Mouse (Mus musculus) limb, embryonic 15.5 days (tissue): ENCODE results near the gene Zfp467. TPM values are rescaled to one million over a fixed set of nuclear protein-coding genes. Genes with fewer than 3 reads are reported as not detected.
A peak's percentile ranks its signal among the peaks of the same experiment; 100 is the strongest.

Experiments used
- ATAC-seq: fragments of 200-750 bp; cut with Nextera tagmentation; 2 replicates; pipeline ENCODE4 v1.8.0; 2017; ENCODE audit warnings: low read depth, moderate TSS enrichment; ENCODE audit not compliant: insufficient number of reproducible peaks, low FRiP score, low TSS enrichment
- H3K27ac ChIP-seq: fragments of 300-500 bp; sonication (generic); 2 replicates; pipeline ENCODE4 v1.5.1; 2015; ENCODE audit warnings: moderate library complexity, mild to moderate bottlenecking, inconsistent platforms
- H3K27me3 ChIP-seq: fragments of 300-500 bp; sonication (generic); 2 replicates; pipeline ENCODE4 v1.6.1; 2015; ENCODE audit warnings: inconsistent platforms
- H3K36me3 ChIP-seq: fragments of 300-500 bp; sonication (generic); 2 replicates; pipeline ENCODE4 v1.6.1; 2015; ENCODE audit warnings: inconsistent platforms
- H3K4me1 ChIP-seq: fragments of 300-500 bp; sonication (generic); 2 replicates; pipeline ENCODE4 v1.6.1; 2015; ENCODE audit warnings: inconsistent platforms
- H3K4me2 ChIP-seq: fragments of 300-500 bp; sonication (generic); 2 replicates; pipeline ENCODE4 v1.6.1; 2015; ENCODE audit warnings: mild to moderate bottlenecking, inconsistent platforms
- H3K4me3 ChIP-seq: fragments of 300-500 bp; sonication (generic); 2 replicates; pipeline ENCODE4 v1.5.1; 2015; ENCODE audit warnings: mild to moderate bottlenecking, inconsistent platforms
- H3K9ac ChIP-seq: fragments of 300-500 bp; sonication (generic); 2 replicates; pipeline ENCODE4 v1.6.1; 2015; ENCODE audit warnings: inconsistent platforms
- H3K9me3 ChIP-seq: fragments of 300-500 bp; sonication (generic); 2 replicates; pipeline ENCODE4 v1.6.1; 2016; ENCODE audit warnings: inconsistent platforms
- WGBS: fragments of 180-500 bp; shearing (Covaris S2); methylation state at CpG from one replicate; pipeline ENCODE4 v1.1.7; 2015; 5-methylcytosine and 5-hydroxymethylcytosine counted together
- polyA plus RNA-seq: library from polyadenylated mRNA; unstranded; fragments of >200 nt; fragmentation: Nextera tagmentation; extraction: Ambion mirVana; gene quantifications from 2 replicates; pipeline ENCODE4 v1.2.1, GENCODE M21; 2015

Zfp467 gene
- polyA plus RNA-seq, 1 experiment from 2014 or later = 25.4 TPM

DNA sequence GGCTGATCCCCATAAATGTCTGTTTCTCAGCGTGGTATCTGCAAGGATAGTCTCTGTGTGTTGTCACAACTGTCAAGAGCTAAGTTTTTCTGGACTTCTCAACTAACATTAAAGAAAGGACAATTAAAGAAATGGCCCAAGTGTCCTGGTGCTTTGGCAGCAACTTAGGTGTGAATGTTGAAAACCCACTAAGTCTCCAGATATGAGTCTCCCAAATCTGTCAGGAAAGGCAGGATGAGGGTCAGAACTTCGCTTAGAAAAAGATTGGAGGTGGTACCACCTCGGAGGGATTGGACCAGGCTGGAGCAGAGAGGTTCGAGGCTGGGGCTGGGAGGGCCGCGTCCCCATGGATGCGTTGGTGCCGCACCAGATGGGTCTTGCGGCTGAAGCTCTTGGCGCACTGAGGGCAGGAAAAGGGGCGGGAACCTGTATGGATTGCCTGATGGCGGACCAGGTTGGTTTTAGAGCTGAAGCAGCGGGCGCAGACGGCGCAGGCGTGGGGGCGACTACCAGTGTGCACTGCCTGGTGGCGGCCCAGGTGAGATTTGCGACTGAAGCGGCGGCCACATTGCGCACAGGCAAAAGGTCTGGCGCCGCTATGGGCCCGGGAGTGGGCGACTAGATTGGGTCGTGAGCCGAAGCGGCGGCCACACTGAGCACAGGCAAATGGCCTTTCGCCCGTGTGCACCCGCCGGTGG, 7.8 kb downstream of the Zfp467 start:
- Histone ChIP-seq H3K4me2 (no peak overlapping the region), H3K9ac (no peak overlapping the region), H3K9me3 (no peaks in the 10 kb centered on the region), H3K36me3 (peaks cover 46% of the 10 kb centered on the region), H3K4me1 (peaks cover 57% of the 10 kb centered on the region), H3K27me3 (peaks cover 18% of the 10 kb centered on the region), H3K27ac (no peak overlapping the region), H3K4me3 (no peak overlapping the region)
- WGBS = 65% methylated on average over 33 of the region's 35 CpGs
- ATAC-seq = no peak

DNA sequence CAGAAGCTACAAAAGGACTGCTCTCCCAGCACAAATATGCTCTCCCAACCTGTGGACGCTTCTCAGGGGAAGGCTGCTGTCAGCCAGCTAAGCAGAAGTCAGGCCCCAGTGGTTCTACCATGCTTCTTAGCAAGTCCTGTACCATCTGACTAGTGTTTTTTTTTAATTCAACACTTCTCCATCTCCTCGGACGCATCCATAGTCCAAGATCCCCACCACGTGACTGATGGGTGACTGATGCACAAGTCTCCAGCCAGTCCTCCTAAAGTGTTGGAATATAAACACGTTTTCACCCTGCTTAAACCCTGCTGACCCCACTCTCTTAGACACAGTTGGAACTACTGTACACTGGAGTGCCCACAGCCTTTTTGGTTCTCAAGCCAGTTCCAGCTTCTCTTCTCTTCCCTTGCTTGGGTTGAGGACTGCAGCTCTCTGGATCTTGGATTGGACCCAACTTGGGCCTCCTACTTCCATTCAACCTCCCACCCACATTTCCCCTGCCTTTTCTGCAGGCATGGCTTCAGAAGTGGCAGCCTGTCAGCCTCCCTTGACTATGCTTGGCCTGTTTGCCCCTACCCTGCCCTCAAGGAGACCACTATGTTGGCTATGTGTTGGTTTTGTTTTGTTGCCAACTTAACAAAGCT, 9.8 kb downstream of the Zfp467 start:
- Histone ChIP-seq H3K27me3 (peaks cover 18% of the 10 kb centered on the region), H3K27ac (no peak overlapping the region), H3K4me2 (no peak overlapping the region), H3K4me1 (peaks cover 50% of the 10 kb centered on the region), H3K9me3 (no peaks in the 10 kb centered on the region), H3K36me3 (peaks cover 29% of the 10 kb centered on the region), H3K4me3 (no peak overlapping the region), H3K9ac (no peak overlapping the region)
- 75% methylated on average over 5 of the region's 5 CpGs for WGBS
- ATAC-seq = no peak

DNA sequence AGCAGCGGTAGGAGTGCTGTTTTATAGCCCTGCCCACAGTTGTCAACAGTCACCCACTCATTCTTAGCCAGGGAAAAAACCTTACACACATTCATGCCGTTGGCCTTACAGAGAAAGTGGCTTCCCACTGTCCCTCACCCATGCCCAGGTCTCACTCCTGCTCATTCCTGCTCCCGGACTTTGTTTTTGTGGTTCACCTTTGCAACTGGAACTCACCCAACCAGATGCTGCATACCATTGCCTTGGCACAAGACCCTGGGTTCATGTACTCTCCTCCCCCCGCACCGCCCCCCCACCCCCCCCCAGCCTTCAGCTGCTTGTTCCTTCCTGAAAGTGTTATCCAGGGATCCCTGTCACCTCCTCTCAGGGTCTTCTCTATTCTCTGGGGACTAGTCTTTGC, 10.5 kb downstream of the Zfp467 start:
- no peak overlapping the region for H3K4me3 ChIP-seq
- peaks cover 16% of the 10 kb centered on the region for H3K27me3 ChIP-seq
- H3K27ac ChIP-seq = no peak overlapping the region
- WGBS = 44% methylated on average over 5 of the region's 5 CpGs
- H3K9ac ChIP-seq = no peak overlapping the region
- no peaks in the 10 kb centered on the region for H3K9me3 ChIP-seq
- H3K4me1 ChIP-seq = peaks cover 45% of the 10 kb centered on the region
- ATAC-seq = no peak
- H3K36me3 ChIP-seq = peaks cover 29% of the 10 kb centered on the region
- no peak overlapping the region for H3K4me2 ChIP-seq

DNA sequence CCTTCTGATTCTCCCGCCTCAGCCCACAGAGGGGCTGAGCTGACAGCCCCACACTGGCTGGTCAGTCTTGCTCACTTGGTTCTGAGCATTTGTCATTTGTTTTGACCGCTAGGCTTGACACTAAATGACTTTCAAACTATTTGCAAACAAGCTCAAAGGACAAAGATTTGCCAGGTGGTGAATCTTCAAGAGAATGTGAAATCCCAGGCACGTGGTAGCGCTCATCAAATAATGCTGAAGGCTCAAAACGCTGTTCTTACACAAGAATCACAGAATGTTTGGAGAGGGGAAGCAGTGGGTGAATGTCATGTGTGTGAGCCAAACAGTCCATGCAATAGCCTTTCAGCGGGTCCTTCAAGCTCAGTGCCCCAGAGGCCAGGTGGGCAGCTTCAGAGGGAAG, 11.0 kb downstream of the Zfp467 start:
- Histone ChIP-seq H3K4me3 (no peak overlapping the region), H3K9me3 (no peaks in the 10 kb centered on the region), H3K27ac (no peak overlapping the region), H3K4me1 (peaks cover 42% of the 10 kb centered on the region), H3K27me3 (peaks cover 13% of the 10 kb centered on the region), H3K9ac (no peak overlapping the region), H3K4me2 (no peak overlapping the region), H3K36me3 (peaks cover 28% of the 10 kb centered on the region)
- ATAC-seq = no peak
- 49% methylated on average over 6 of the region's 6 CpGs for WGBS

DNA sequence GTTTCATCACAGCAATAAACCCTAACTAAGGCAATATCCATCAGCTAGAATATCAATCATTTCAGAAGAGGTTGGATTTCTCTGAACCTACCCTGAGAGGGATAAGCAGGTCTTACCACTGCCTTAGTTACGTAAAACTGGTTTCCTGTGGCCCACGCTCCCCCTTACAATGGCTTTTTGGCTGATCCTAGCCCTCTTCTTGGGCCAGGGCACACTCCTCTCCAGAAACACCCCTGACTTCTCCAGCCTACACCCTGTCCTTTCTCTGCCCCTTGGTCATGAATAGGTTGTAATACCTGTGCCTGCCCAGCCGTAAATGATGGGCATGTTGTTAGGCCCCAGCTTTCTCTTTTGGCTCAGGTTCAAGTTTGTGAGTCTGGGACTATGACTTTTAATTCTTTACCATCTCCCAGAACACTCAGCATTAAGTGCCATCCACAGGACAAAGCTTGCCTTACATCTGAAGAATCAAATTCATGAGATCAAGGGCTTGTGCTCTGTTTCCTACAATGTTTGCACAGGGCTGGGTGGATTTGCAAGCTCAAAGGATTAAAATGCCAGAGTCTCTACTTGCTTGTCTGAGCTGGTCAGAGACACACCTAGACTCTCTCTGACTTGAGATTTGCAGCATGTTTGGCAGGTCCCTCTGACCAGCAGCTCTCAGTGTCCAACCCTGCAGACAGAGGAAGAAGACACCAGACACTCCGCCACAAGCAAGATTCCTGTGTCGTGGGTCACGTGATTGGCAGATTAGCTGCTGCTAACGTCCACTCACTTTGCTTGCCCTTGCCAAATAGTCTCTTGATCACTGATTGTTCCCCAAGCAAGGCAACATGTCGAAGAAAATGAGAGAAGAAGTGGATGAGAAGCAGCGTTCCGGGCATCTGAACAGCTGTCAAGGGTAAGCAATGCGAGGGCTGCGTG, 12.5 kb downstream of the Zfp467 start:
- Histone ChIP-seq H3K9me3 (no peaks in the 10 kb centered on the region), H3K9ac (no peak overlapping the region), H3K27ac (peak overlapping the region; percentile 22), H3K4me1 (peaks cover 30% of the 10 kb centered on the region), H3K27me3 (no peaks in the 10 kb centered on the region), H3K36me3 (peaks cover 14% of the 10 kb centered on the region), H3K4me2 (no peak overlapping the region), H3K4me3 (no peak overlapping the region)
- no peak for ATAC-seq
- 54% methylated on average over 12 of the region's 12 CpGs for WGBS

DNA sequence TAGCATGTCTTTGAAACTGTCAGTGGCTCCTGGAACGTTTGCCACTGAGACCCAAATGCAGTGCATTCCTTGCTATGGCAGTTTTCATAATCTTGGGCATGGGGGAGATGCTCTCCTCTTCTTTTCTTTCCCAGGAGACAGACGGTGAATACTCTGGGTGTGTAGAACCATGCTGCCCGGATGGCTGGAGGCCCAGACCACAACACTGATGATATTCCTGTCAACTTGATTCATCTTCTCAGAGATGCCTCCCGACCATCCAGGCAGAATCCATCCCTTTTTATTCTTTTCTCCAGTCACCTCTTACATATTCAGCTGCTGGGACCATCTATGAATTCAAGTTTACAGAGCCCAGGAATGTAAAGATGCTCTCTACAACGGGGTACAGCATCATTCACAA, 14.9 kb downstream of the Zfp467 start:
- H3K4me3 ChIP-seq = no peak overlapping the region
- WGBS = 78% methylated on average over 5 of the region's 5 CpGs
- no peak overlapping the region for H3K27ac ChIP-seq
- H3K27me3 ChIP-seq = no peaks in the 10 kb centered on the region
- H3K9ac ChIP-seq = no peak overlapping the region
- no peak overlapping the region for H3K4me2 ChIP-seq
- H3K4me1 ChIP-seq = peaks cover 14% of the 10 kb centered on the region
- H3K9me3 ChIP-seq = no peaks in the 10 kb centered on the region
- no peaks in the 10 kb centered on the region for H3K36me3 ChIP-seq
- ATAC-seq = no peak

DNA sequence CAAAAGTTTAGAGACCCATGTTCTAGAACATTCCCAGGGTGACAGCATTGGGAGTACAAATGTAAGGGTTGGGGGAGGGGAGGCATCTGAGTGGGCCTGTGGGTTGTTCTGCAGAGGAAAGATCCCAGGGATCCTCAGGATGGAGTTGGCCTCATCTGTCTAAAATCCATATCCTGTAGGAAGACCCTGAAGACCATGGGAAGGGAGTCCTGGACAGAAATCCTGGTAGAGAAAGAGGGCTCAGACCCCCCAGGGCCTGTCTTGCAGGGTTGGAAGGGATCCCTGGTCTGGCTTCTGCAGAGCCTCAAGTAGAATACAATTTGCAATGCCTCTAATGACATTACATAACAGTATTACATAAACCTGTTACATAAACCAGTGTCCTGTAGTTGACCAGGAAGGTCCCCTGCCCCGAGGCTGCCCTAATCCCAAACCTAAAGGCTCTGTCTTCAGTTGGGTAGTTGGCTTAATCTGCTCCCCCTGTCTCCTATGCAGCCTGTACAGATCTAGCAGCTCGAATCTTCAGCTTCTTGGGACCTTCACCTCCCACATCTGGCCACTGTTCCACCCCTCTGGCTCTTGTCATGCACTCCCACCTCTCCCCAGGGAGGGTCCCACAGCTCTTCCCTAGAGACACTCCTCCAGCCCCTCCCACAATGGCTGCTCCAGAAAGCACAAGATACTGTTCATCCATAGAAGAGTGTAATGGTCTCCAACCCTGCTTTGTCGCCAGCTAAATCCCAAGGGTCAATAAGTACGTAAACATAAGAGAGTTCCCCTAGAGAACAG, 16.7 kb downstream of the Zfp467 start:
- no peak for ATAC-seq
- whole genome bisulfite sequencing = 72% methylated on average over 4 of the region's 4 CpGs
- H3K4me2 ChIP-seq = no peak overlapping the region
- no peaks in the 10 kb centered on the region for H3K4me1 ChIP-seq
- H3K36me3 ChIP-seq = no peaks in the 10 kb centered on the region
- H3K9me3 ChIP-seq = no peaks in the 10 kb centered on the region
- H3K27me3 ChIP-seq = no peaks in the 10 kb centered on the region
- H3K9ac ChIP-seq = no peak overlapping the region
- no peak overlapping the region for H3K4me3 ChIP-seq
- no peak overlapping the region for H3K27ac ChIP-seq

DNA sequence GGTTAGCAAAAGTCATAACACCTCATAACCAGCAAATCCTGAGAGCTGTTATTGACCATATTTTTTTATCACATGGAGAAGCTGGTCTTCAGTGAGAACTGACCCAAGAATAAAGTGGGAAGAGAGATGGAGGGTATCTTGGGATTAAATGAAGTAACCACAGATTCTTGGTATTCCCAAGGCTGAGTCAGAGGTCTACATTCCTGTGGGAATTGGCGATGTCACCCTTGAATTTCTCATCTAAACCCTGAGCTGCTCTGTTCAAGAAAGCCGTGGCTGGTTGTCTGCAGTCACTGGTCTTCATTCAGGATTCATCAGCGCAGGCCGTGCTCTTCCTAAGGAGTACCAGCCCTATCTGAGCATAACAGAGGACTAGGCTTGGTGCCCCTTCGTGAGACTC, 18.7 kb downstream of the Zfp467 start:
- WGBS = 78% methylated on average over 5 of the region's 5 CpGs
- Histone ChIP-seq H3K4me3 (no peak overlapping the region), H3K4me1 (0 out of 2 replicates have a peak, but pooled peaks cover 5% of the 10 kb centered on the region), H3K27ac (no peak overlapping the region), H3K9me3 (no peaks in the 10 kb centered on the region), H3K36me3 (no peaks in the 10 kb centered on the region), H3K27me3 (no peaks in the 10 kb centered on the region), H3K4me2 (no peak overlapping the region), H3K9ac (no peak overlapping the region)
- ATAC-seq = no peak

DNA sequence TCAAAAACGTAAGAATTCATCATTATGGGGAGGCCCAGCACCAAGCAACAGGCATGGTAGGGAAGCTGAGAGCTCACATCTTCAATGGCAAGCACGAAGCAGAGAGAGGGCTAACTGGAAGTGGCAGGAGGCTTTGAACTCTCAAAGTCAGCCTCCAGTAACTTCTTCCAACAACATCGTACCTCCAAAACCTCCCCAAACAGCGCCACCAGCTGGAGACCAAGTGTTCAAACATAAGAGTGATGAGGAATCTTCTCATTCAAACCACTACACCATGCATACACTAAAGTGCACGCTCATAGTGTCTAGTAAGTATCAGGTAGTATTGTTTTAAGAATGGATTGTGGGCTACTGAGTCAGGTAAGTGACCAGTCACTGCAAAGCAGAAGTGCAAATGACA, 21.6 kb downstream of the Zfp467 start:
- Histone ChIP-seq H3K4me1 (peaks cover 10% of the 10 kb centered on the region; the same call in 1 of the 2 replicates), H3K4me3 (no peak overlapping the region), H3K27ac (no peak overlapping the region), H3K9ac (no peak overlapping the region), H3K36me3 (no peaks in the 10 kb centered on the region), H3K9me3 (no peaks in the 10 kb centered on the region), H3K4me2 (no peak overlapping the region), H3K27me3 (no peaks in the 10 kb centered on the region)
- 70% methylated on average over 5 of the region's 5 CpGs for WGBS
- ATAC-seq = no peak

DNA sequence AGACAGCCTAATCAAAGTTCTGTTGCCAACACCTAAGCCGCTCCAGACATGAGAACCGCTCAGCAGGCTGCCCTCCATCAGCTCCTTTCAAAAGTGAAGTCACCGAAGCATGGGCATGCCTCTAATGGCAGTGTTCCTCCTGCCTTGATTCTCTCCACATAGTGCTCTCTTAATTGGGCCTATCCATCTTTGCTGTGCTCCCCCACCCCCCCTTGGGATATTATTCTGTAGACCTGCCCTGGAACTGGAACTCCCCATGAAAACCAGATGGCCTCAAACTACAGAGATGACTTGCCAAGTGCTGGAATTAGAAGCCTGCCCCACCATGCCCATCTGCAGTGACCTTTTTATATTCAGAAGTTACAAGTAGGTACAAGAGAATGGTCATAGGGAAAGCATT, 22.3 kb downstream of the Zfp467 start:
- WGBS = 47% methylated on average over 3 of the region's 3 CpGs
- Histone ChIP-seq H3K4me3 (no peak overlapping the region), H3K27me3 (no peaks in the 10 kb centered on the region), H3K4me2 (no peak overlapping the region), H3K9me3 (no peaks in the 10 kb centered on the region), H3K27ac (no peak overlapping the region), H3K9ac (no peak overlapping the region), H3K36me3 (no peaks in the 10 kb centered on the region), H3K4me1 (peaks cover 10% of the 10 kb centered on the region; the same call in 1 of the 2 replicates)
- ATAC-seq = no peak

DNA sequence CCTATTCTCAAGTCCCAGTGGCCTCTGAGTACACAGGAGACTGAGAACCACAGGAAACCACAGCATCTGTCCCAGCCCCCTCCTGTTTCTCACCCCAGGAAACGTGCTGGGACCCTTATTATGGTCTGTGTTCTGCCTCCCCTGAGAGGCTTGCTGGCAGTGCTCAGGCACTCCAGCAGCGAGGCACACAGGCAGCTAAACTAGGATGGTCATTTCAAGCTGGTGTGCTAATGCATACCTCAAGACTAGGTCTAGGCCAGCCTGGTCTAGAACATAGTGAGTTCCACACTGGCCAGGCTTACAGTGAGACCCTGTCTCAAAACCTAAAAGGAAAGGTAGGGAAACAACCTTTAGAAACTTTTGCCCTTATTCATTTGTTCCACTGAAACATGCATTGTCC, 25.0 kb downstream of the Zfp467 start:
- no peak overlapping the region for H3K4me3 ChIP-seq
- H3K4me1 ChIP-seq = peaks cover 10% of the 10 kb centered on the region; the same call in 1 of the 2 replicates
- no peaks in the 10 kb centered on the region for H3K27me3 ChIP-seq
- WGBS = 4% methylated on average over 2 of the region's 2 CpGs
- H3K27ac ChIP-seq = no peak overlapping the region
- no peaks in the 10 kb centered on the region for H3K9me3 ChIP-seq
- no peak overlapping the region for H3K9ac ChIP-seq
- no peak overlapping the region for H3K4me2 ChIP-seq
- peaks cover 23% of the 10 kb centered on the region for H3K36me3 ChIP-seq
- ATAC-seq = no peak
